Mouse (Mus musculus) heart, embryonic 11.5 days (tissue): ENCODE measurements around the gene Nos1ap. TPM values are rescaled to one million over a fixed set of nuclear protein-coding genes. Genes with fewer than 3 reads are reported as not detected.

ENCODE experiments used
- ATAC-seq: fragments of 200-750 bp; cut with Nextera tagmentation; replicated peaks from 2 replicates; pipeline ENCODE4 v1.8.0; 2017; ENCODE audit warnings: moderate library complexity; ENCODE audit not compliant: insufficient number of reproducible peaks, low FRiP score, low TSS enrichment
- H3K27ac ChIP-seq: fragments of 300-500 bp; sonication (generic); 2 replicates; pipeline ENCODE4 v1.5.1; 2014; ENCODE audit warnings: mild to moderate bottlenecking, low read depth, low read length
- H3K27me3 ChIP-seq: fragments of 300-500 bp; sonication (generic); 2 replicates; pipeline ENCODE4 v1.6.1; 2014; ENCODE audit warnings: mild to moderate bottlenecking, low read length, mixed read lengths; ENCODE audit not compliant: control insufficient read depth, insufficient read depth
- H3K36me3 ChIP-seq: fragments of 300-500 bp; sonication (generic); 2 replicates; pipeline ENCODE4 v1.6.1; 2014; ENCODE audit warnings: mild to moderate bottlenecking, low read length, moderate library complexity, mixed read lengths; ENCODE audit not compliant: control insufficient read depth, insufficient read depth
- H3K4me1 ChIP-seq: fragments of 300-500 bp; sonication (generic); 2 replicates; pipeline ENCODE4 v1.6.1; 2014; ENCODE audit warnings: low read length; ENCODE audit not compliant: control insufficient read depth, insufficient read depth
- H3K4me2 ChIP-seq: fragments of 300-500 bp; sonication (generic); 2 replicates; pipeline ENCODE4 v1.6.1; 2014; ENCODE audit warnings: mild to moderate bottlenecking, moderate library complexity
- H3K4me3 ChIP-seq: fragments of 300-500 bp; sonication (generic); 2 replicates; pipeline ENCODE4 v1.5.1; 2014; ENCODE audit warnings: low read depth, low read length
- H3K9ac ChIP-seq: fragments of 300-500 bp; sonication (generic); 2 replicates; pipeline ENCODE4 v1.6.1; 2014; ENCODE audit warnings: mild to moderate bottlenecking, low read depth, low read length, moderate library complexity
- H3K9me3 ChIP-seq: fragments of 300-500 bp; sonication (generic); replicated peaks from 2 replicates; pipeline ENCODE4 v1.6.1; 2016; ENCODE audit warnings: low read length; ENCODE audit not compliant: control insufficient read depth
- WGBS: fragments of 180-500 bp; shearing (Covaris S2); extraction: QIAGEN DNeasy Blood & Tissue Kit; methylation state at CpG from one replicate; pipeline ENCODE4 v1.1.7; 2014; ENCODE audit not compliant: insufficient replicate concordance; 5-methylcytosine and 5-hydroxymethylcytosine counted together
- polyA plus RNA-seq: library from polyadenylated mRNA; unstranded; fragments of >200 nt; fragmentation: Nextera tagmentation; extraction: Ambion mirVana; gene quantifications from 2 replicates; pipeline ENCODE4 v1.2.1, GENCODE M21; 2014

The Nos1ap gene
- polyA plus RNA-seq, 1 experiment from 2014 or later, result 15.5 TPM

- Histone ChIP-seq H3K4me1 (no peaks in the 10 kb centered on the region), H3K9me3 (no peaks in the 10 kb centered on the region), H3K9ac (no peak overlapping the region), H3K27ac (no peak overlapping the region), H3K4me3 (no peak overlapping the region), H3K27me3 (no peaks in the 10 kb centered on the region), H3K4me2 (no peak overlapping the region), H3K36me3 (no peaks in the 10 kb centered on the region)
- 93% methylated on average over 4 of the region's 4 CpGs for WGBS
- ATAC-seq, result no peak
These were observed 245.8 kb downstream of the Nos1ap start for GRCm38 (mm10) chr1:170343906-170344305.

GRCm38 (mm10) chr1:170343081-170343480, 246.6 kb downstream of the Nos1ap start:
- no peak for ATAC-seq
- H3K27ac ChIP-seq, result no peak overlapping the region
- H3K4me1 ChIP-seq, result no peaks in the 10 kb centered on the region
- 64% methylated on average over 8 of the region's 8 CpGs for WGBS
- no peaks in the 10 kb centered on the region for H3K27me3 ChIP-seq
- no peaks in the 10 kb centered on the region for H3K9me3 ChIP-seq
- no peak overlapping the region for H3K4me2 ChIP-seq
- no peak overlapping the region for H3K9ac ChIP-seq
- H3K36me3 ChIP-seq, result no peaks in the 10 kb centered on the region
- H3K4me3 ChIP-seq, result no peak overlapping the region

GRCm38 (mm10) chr1:170339943-170340342, 249.7 kb downstream of the Nos1ap start:
- no peak overlapping the region for H3K4me3 ChIP-seq
- no peak for ATAC-seq
- H3K36me3 ChIP-seq, result no peaks in the 10 kb centered on the region
- H3K27me3 ChIP-seq, result no peaks in the 10 kb centered on the region
- H3K4me1 ChIP-seq, result no peaks in the 10 kb centered on the region
- no peak overlapping the region for H3K4me2 ChIP-seq
- H3K27ac ChIP-seq, result no peak overlapping the region
- H3K9ac ChIP-seq, result no peak overlapping the region
- WGBS, result 85% methylated on average over 3 of the region's 3 CpGs
- no peaks in the 10 kb centered on the region for H3K9me3 ChIP-seq

- H3K4me2 ChIP-seq, result no peak overlapping the region
- H3K4me1 ChIP-seq, result peaks cover 7% of the 10 kb centered on the region; the same call in 1 of the 2 replicates
- no peaks in the 10 kb centered on the region for H3K27me3 ChIP-seq
- no peak overlapping the region for H3K9ac ChIP-seq
- 76% methylated on average over 4 of the region's 4 CpGs for WGBS
- no peaks in the 10 kb centered on the region for H3K36me3 ChIP-seq
- ATAC-seq, result no peak
- H3K9me3 ChIP-seq, result no peaks in the 10 kb centered on the region
- H3K4me3 ChIP-seq, result no peak overlapping the region
- no peak overlapping the region for H3K27ac ChIP-seq
These were observed 256.9 kb downstream of the Nos1ap start for GRCm38 (mm10) chr1:170332775-170333174.

GRCm38 (mm10) chr1:170331926-170332325, 257.7 kb downstream of the Nos1ap start:
- no peaks in the 10 kb centered on the region for H3K9me3 ChIP-seq
- no peak overlapping the region for H3K4me3 ChIP-seq
- H3K36me3 ChIP-seq, result no peaks in the 10 kb centered on the region
- peaks cover 7% of the 10 kb centered on the region; the same call in 1 of the 2 replicates for H3K4me1 ChIP-seq
- no peak overlapping the region for H3K4me2 ChIP-seq
- H3K27me3 ChIP-seq, result no peaks in the 10 kb centered on the region
- 42% methylated on average over 6 of the region's 6 CpGs for WGBS
- ATAC-seq, result no peak
- H3K9ac ChIP-seq, result no peak overlapping the region
- peak overlapping the region; percentile 36; the same call in 1 of the 2 replicates for H3K27ac ChIP-seq

- Histone ChIP-seq H3K9ac (no peak overlapping the region), H3K4me3 (no peak overlapping the region), H3K4me2 (no peak overlapping the region), H3K27ac (no peak overlapping the region), H3K27me3 (no peaks in the 10 kb centered on the region), H3K9me3 (no peaks in the 10 kb centered on the region), H3K36me3 (no peaks in the 10 kb centered on the region), H3K4me1 (no peaks in the 10 kb centered on the region)
- WGBS, result 83% methylated on average over 4 of the region's 4 CpGs
- ATAC-seq, result no peak
These were observed 264.4 kb downstream of the Nos1ap start for GRCm38 (mm10) chr1:170325277-170325676.

GRCm38 (mm10) chr1:170324312-170324711, 265.3 kb downstream of the Nos1ap start:
- 89% methylated on average over 1 of the region's 1 CpGs for WGBS
- Histone ChIP-seq H3K9me3 (no peaks in the 10 kb centered on the region), H3K27me3 (no peaks in the 10 kb centered on the region), H3K4me1 (no peaks in the 10 kb centered on the region), H3K27ac (no peak overlapping the region), H3K36me3 (no peaks in the 10 kb centered on the region), H3K4me2 (no peak overlapping the region), H3K9ac (no peak overlapping the region), H3K4me3 (no peak overlapping the region)
- no peak for ATAC-seq

- ATAC-seq, result no peak
- no peak overlapping the region for H3K9ac ChIP-seq
- H3K4me3 ChIP-seq, result no peak overlapping the region
- H3K36me3 ChIP-seq, result no peaks in the 10 kb centered on the region; the same call in 1 of the 2 replicates
- WGBS, result 87% methylated on average over 10 of the region's 10 CpGs
- H3K9me3 ChIP-seq, result no peaks in the 10 kb centered on the region
- no peak overlapping the region for H3K27ac ChIP-seq
- H3K4me2 ChIP-seq, result no peak overlapping the region
- H3K4me1 ChIP-seq, result no peaks in the 10 kb centered on the region
- no peaks in the 10 kb centered on the region for H3K27me3 ChIP-seq
These were observed 266.7 kb downstream of the Nos1ap start for GRCm38 (mm10) chr1:170323001-170323400.

- Histone ChIP-seq H3K9ac (no peak overlapping the region), H3K36me3 (no peaks in the 10 kb centered on the region; the same call in 1 of the 2 replicates), H3K4me2 (no peak overlapping the region), H3K9me3 (no peaks in the 10 kb centered on the region), H3K4me3 (no peak overlapping the region), H3K27me3 (no peaks in the 10 kb centered on the region), H3K4me1 (no peaks in the 10 kb centered on the region), H3K27ac (no peak overlapping the region)
- ATAC-seq, result no peak
- WGBS, result 82% methylated on average over 2 of the region's 2 CpGs
These were observed 267.6 kb downstream of the Nos1ap start for GRCm38 (mm10) chr1:170322046-170322445.
